Mouse (Mus musculus): ENCODE data around the gene Celf2. TPM values are rescaled to one million over a fixed set of nuclear protein-coding genes. Genes with fewer than 3 reads are reported as not detected.

Celf2 gene
- polyA plus RNA-seq, 1 experiment from 2014 or later = 59.8 TPM

GRCm38 (mm10) chr2:6871281-6872130 is 637.9 kb downstream of the Celf2 start:
- peak overlapping the region; percentile 67; the same call in 1 of the 2 replicates for H3K27ac ChIP-seq (ENCODE audit: low read length)
- H3K4me2 ChIP-seq (replicated peaks; ENCODE audit: low read depth, low read length) = peak overlapping the region; percentile 90
- peak overlapping the region; percentile 75 for H3K4me3 ChIP-seq (ENCODE audit: low read depth, low read length)
- no peaks in the 10 kb centered on the region for H3K36me3 ChIP-seq (ENCODE audit: control insufficient read depth, insufficient read depth, low read length)
- H3K9ac ChIP-seq (replicated peaks; ENCODE audit: low read depth, low read length) = peak overlapping the region; percentile 73
- WGBS = 3% methylated on average over 40 of the region's 40 CpGs
- H3K4me1 ChIP-seq (ENCODE audit: control insufficient read depth, insufficient read depth, low read length) = peaks cover 8% of the 10 kb centered on the region
- ATAC-seq (ENCODE audit: insufficient number of reproducible peaks, insufficient read depth, low FRiP score, low read depth) = peak; percentile 51
- peaks cover 5% of the 10 kb centered on the region; the same call in 1 of the 2 replicates for H3K27me3 ChIP-seq (ENCODE audit: control insufficient read depth, insufficient read depth, low read length)
- H3K9me3 ChIP-seq (ENCODE audit: control insufficient read depth, low read depth, low read length) = no peaks in the 10 kb centered on the region

- no peak overlapping the region for H3K9ac ChIP-seq (replicated peaks; ENCODE audit: low read depth, low read length)
- H3K4me2 ChIP-seq (replicated peaks; ENCODE audit: low read depth, low read length) = no peak overlapping the region
- no peak overlapping the region for H3K27ac ChIP-seq (ENCODE audit: low read length)
- H3K4me3 ChIP-seq (ENCODE audit: low read depth, low read length) = no peak overlapping the region
- ATAC-seq (ENCODE audit: insufficient number of reproducible peaks, insufficient read depth, low FRiP score, low read depth) = no peak
- no peaks in the 10 kb centered on the region for H3K36me3 ChIP-seq (ENCODE audit: control insufficient read depth, insufficient read depth, low read length)
- H3K27me3 ChIP-seq (ENCODE audit: control insufficient read depth, insufficient read depth, low read length) = peaks cover 5% of the 10 kb centered on the region; the same call in 1 of the 2 replicates
- H3K4me1 ChIP-seq (ENCODE audit: control insufficient read depth, insufficient read depth, low read length) = 0 out of 2 replicates have a peak, but pooled peaks cover under 1% of the 10 kb centered on the region
- 58% methylated on average over 9 of the region's 9 CpGs for WGBS
- H3K9me3 ChIP-seq (ENCODE audit: control insufficient read depth, low read depth, low read length) = no peaks in the 10 kb centered on the region
Observed at GRCm38 (mm10) chr2:6869956-6870710, 639.2 kb downstream of the Celf2 start.

- peaks cover 5% of the 10 kb centered on the region; the same call in 1 of the 2 replicates for H3K27me3 ChIP-seq (ENCODE audit: control insufficient read depth, insufficient read depth, low read length)
- no peak overlapping the region for H3K27ac ChIP-seq (ENCODE audit: low read length)
- ATAC-seq (ENCODE audit: insufficient number of reproducible peaks, insufficient read depth, low FRiP score, low read depth) = no peak
- no peak overlapping the region for H3K9ac ChIP-seq (replicated peaks; ENCODE audit: low read depth, low read length)
- no peaks in the 10 kb centered on the region for H3K36me3 ChIP-seq (ENCODE audit: control insufficient read depth, insufficient read depth, low read length)
- 38% methylated on average over 4 of the region's 4 CpGs for WGBS
- no peak overlapping the region for H3K4me3 ChIP-seq (ENCODE audit: low read depth, low read length)
- no peaks in the 10 kb centered on the region for H3K9me3 ChIP-seq (ENCODE audit: control insufficient read depth, low read depth, low read length)
- H3K4me1 ChIP-seq (ENCODE audit: control insufficient read depth, insufficient read depth, low read length) = no peaks in the 10 kb centered on the region
- no peak overlapping the region for H3K4me2 ChIP-seq (replicated peaks; ENCODE audit: low read depth, low read length)
Observed at GRCm38 (mm10) chr2:6867297-6867696, 642.1 kb downstream of the Celf2 start.

- Histone ChIP-seq H3K4me2 (replicated peaks; ENCODE audit: low read depth, low read length) (no peak overlapping the region), H3K9me3 (ENCODE audit: control insufficient read depth, low read depth, low read length) (no peaks in the 10 kb centered on the region), H3K27me3 (ENCODE audit: control insufficient read depth, insufficient read depth, low read length) (peaks cover 5% of the 10 kb centered on the region; the same call in 1 of the 2 replicates), H3K4me1 (ENCODE audit: control insufficient read depth, insufficient read depth, low read length) (no peaks in the 10 kb centered on the region), H3K36me3 (ENCODE audit: control insufficient read depth, insufficient read depth, low read length) (no peaks in the 10 kb centered on the region), H3K9ac (replicated peaks; ENCODE audit: low read depth, low read length) (no peak overlapping the region), H3K27ac (ENCODE audit: low read length) (no peak overlapping the region), H3K4me3 (ENCODE audit: low read depth, low read length) (no peak overlapping the region)
- WGBS = 58% methylated on average over 4 of the region's 4 CpGs
- no peak for ATAC-seq (ENCODE audit: insufficient number of reproducible peaks, insufficient read depth, low FRiP score, low read depth)
Observed at GRCm38 (mm10) chr2:6865785-6866184, 643.6 kb downstream of the Celf2 start.

GRCm38 (mm10) chr2:6850102-6850644 is 659.2 kb downstream of the Celf2 start:
- ATAC-seq (ENCODE audit: insufficient number of reproducible peaks, insufficient read depth, low FRiP score, low read depth) = no peak
- Histone ChIP-seq H3K27ac (ENCODE audit: low read length) (no peak overlapping the region), H3K4me3 (ENCODE audit: low read depth, low read length) (no peak overlapping the region), H3K9ac (replicated peaks; ENCODE audit: low read depth, low read length) (no peak overlapping the region), H3K36me3 (ENCODE audit: control insufficient read depth, insufficient read depth, low read length) (no peaks in the 10 kb centered on the region), H3K27me3 (ENCODE audit: control insufficient read depth, insufficient read depth, low read length) (no peaks in the 10 kb centered on the region), H3K4me1 (ENCODE audit: control insufficient read depth, insufficient read depth, low read length) (no peaks in the 10 kb centered on the region), H3K4me2 (replicated peaks; ENCODE audit: low read depth, low read length) (no peak overlapping the region), H3K9me3 (ENCODE audit: control insufficient read depth, low read depth, low read length) (no peaks in the 10 kb centered on the region)
- WGBS = 76% methylated on average over 2 of the region's 2 CpGs

DNA sequence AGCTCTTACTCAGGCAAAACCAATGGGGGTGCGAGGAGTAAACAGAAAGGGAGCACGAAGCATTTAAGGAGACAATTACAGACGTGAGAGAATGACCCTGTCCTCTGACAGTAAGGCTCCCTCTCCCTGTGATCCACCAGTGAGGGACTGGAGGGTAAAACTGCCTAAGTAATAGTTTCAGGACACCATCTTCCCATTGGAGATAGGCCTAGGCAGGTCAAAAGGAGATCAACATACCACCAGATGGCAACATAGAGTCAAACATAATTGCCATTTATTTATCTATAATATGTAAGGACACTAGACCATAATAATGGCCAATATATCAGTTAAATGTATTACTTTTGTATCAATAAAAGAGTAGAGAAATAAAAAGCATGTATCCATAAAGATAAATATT is 660.0 kb downstream of the Celf2 start:
- no peaks in the 10 kb centered on the region for H3K4me1 ChIP-seq (ENCODE audit: control insufficient read depth, insufficient read depth, low read length)
- H3K27ac ChIP-seq (ENCODE audit: low read length) = no peak overlapping the region
- no peaks in the 10 kb centered on the region for H3K27me3 ChIP-seq (ENCODE audit: control insufficient read depth, insufficient read depth, low read length)
- ATAC-seq (ENCODE audit: insufficient number of reproducible peaks, insufficient read depth, low FRiP score, low read depth) = no peak
- WGBS = 39% methylated on average over 3 of the region's 3 CpGs
- no peaks in the 10 kb centered on the region for H3K9me3 ChIP-seq (ENCODE audit: control insufficient read depth, low read depth, low read length)
- H3K4me3 ChIP-seq (ENCODE audit: low read depth, low read length) = no peak overlapping the region
- H3K4me2 ChIP-seq (replicated peaks; ENCODE audit: low read depth, low read length) = no peak overlapping the region
- H3K9ac ChIP-seq (replicated peaks; ENCODE audit: low read depth, low read length) = no peak overlapping the region
- H3K36me3 ChIP-seq (ENCODE audit: control insufficient read depth, insufficient read depth, low read length) = no peaks in the 10 kb centered on the region

GRCm38 (mm10) chr2:6830021-6830420 is 679.3 kb downstream of the Celf2 start:
- no peaks in the 10 kb centered on the region for H3K27me3 ChIP-seq (ENCODE audit: control insufficient read depth, insufficient read depth, low read length)
- ATAC-seq (ENCODE audit: insufficient number of reproducible peaks, insufficient read depth, low FRiP score, low read depth) = no peak
- H3K36me3 ChIP-seq (ENCODE audit: control insufficient read depth, insufficient read depth, low read length) = no peaks in the 10 kb centered on the region
- H3K9ac ChIP-seq (replicated peaks; ENCODE audit: low read depth, low read length) = no peak overlapping the region
- H3K4me2 ChIP-seq (replicated peaks; ENCODE audit: low read depth, low read length) = no peak overlapping the region
- no peak overlapping the region for H3K27ac ChIP-seq (ENCODE audit: low read length)
- no peaks in the 10 kb centered on the region for H3K9me3 ChIP-seq (ENCODE audit: control insufficient read depth, low read depth, low read length)
- no peak overlapping the region for H3K4me3 ChIP-seq (ENCODE audit: low read depth, low read length)
- 86% methylated on average over 6 of the region's 6 CpGs for WGBS
- H3K4me1 ChIP-seq (ENCODE audit: control insufficient read depth, insufficient read depth, low read length) = no peaks in the 10 kb centered on the region

- no peaks in the 10 kb centered on the region for H3K4me1 ChIP-seq (ENCODE audit: control insufficient read depth, insufficient read depth, low read length)
- H3K9ac ChIP-seq (replicated peaks; ENCODE audit: low read depth, low read length) = no peak overlapping the region
- H3K36me3 ChIP-seq (ENCODE audit: control insufficient read depth, insufficient read depth, low read length) = no peaks in the 10 kb centered on the region
- H3K27ac ChIP-seq (ENCODE audit: low read length) = no peak overlapping the region
- H3K4me3 ChIP-seq (ENCODE audit: low read depth, low read length) = no peak overlapping the region
- 51% methylated on average over 2 of the region's 2 CpGs for WGBS
- H3K27me3 ChIP-seq (ENCODE audit: control insufficient read depth, insufficient read depth, low read length) = no peaks in the 10 kb centered on the region
- no peak overlapping the region for H3K4me2 ChIP-seq (replicated peaks; ENCODE audit: low read depth, low read length)
- no peaks in the 10 kb centered on the region for H3K9me3 ChIP-seq (ENCODE audit: control insufficient read depth, low read depth, low read length)
- no peak for ATAC-seq (ENCODE audit: insufficient number of reproducible peaks, insufficient read depth, low FRiP score, low read depth)
Observed at GRCm38 (mm10) chr2:6827583-6827982, 681.8 kb downstream of the Celf2 start.
